Mouse (Mus musculus): ENCODE results near the gene Nos3.

DNA sequence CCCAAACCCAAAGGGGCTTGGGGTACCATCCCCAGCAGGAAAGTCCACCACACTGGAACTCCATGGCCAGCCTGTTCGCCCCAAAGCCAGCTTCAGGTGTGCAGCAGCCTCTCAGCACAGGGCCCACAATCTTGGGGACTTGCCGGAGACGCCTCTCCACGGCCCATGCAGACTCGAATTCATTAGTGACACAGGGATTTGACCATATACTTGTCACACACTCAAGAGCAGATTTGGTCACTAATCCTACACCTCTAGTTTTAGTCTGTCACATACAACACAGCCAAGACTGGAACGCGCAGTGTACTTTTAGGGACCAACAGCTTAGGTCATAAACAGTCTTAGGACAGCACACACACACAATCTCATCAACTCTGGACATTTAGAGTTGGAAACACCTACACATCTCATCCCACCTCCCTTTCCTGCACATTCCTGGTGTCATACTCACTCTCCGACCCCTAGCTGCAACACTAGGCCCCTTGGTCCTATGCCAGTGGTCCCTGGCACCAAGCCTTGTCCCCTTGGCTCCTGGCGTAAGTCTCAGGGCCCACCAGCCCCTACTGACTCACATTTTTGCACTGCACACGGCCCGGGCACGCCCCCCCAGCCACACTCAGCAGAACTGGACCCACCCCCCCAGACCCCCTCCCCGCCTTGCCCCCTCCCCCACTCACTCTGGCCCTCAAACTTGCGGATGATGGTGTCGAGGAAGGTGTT, 13.9 kb upstream of the Nos3 start:
- TF ChIP-seq POLR2A (IDR thresholded peaks at IDR 0.05; ENCODE audit: low read depth, low read length) (no peak), CTCF (conservative IDR thresholded peaks at IDR 0.05; ENCODE audit: insufficient read depth, insufficient read length, low read depth, low read length) (no peak)
